Mouse (Mus musculus): ENCODE measurements around the gene Ak5.

Gene Ak5

GRCm38 (mm10) chr3:152482182-152482581, 186.0 kb downstream of the Ak5 start:
- Histone ChIP-seq H3K9me3 (ENCODE audit: low read length) (no peaks in the 10 kb centered on the region), H3K36me3 (ENCODE audit: insufficient read depth, low read length) (no peaks in the 10 kb centered on the region), H3K27me3 (ENCODE audit: insufficient read depth, low read length) (peaks cover 40% of the 10 kb centered on the region), H3K4me3 (replicated peaks; ENCODE audit: low read length) (no peak overlapping the region), H3K4me1 (replicated peaks; ENCODE audit: low read depth, low read length) (peaks cover 33% of the 10 kb centered on the region)
- TF ChIP-seq CTCF (conservative IDR thresholded peaks at IDR 0.05; ENCODE audit: low read length) (no peak), NANOG (IDR thresholded peaks at IDR 0.05; ENCODE audit: borderline replicate concordance, low read length) (no peak), POU5F1 (IDR thresholded peaks at IDR 0.05; ENCODE audit: borderline replicate concordance, low read length) (no peak)

GRCm38 (mm10) chr3:152480336-152480735, 187.8 kb downstream of the Ak5 start:
- Histone ChIP-seq H3K36me3 (ENCODE audit: insufficient read depth, low read length) (no peaks in the 10 kb centered on the region), H3K4me3 (replicated peaks; ENCODE audit: low read length) (no peak overlapping the region), H3K27me3 (ENCODE audit: insufficient read depth, low read length) (peaks cover 36% of the 10 kb centered on the region), H3K4me1 (replicated peaks; ENCODE audit: low read depth, low read length) (peaks cover 47% of the 10 kb centered on the region), H3K9me3 (ENCODE audit: low read length) (no peaks in the 10 kb centered on the region)
- TF ChIP-seq CTCF (conservative IDR thresholded peaks at IDR 0.05; ENCODE audit: low read length) (no peak), NANOG (IDR thresholded peaks at IDR 0.05; ENCODE audit: borderline replicate concordance, low read length) (no peak), POU5F1 (IDR thresholded peaks at IDR 0.05; ENCODE audit: borderline replicate concordance, low read length) (no peak)

- TF ChIP-seq CTCF (conservative IDR thresholded peaks at IDR 0.05; ENCODE audit: low read length) (no peak), NANOG (IDR thresholded peaks at IDR 0.05; ENCODE audit: borderline replicate concordance, low read length) (no peak), POU5F1 (IDR thresholded peaks at IDR 0.05; ENCODE audit: borderline replicate concordance, low read length) (no peak)
- Histone ChIP-seq H3K4me1 (replicated peaks; ENCODE audit: low read depth, low read length) (peaks cover 57% of the 10 kb centered on the region), H3K4me3 (replicated peaks; ENCODE audit: low read length) (peak overlapping the region; percentile 71), H3K27me3 (ENCODE audit: insufficient read depth, low read length) (peaks cover 28% of the 10 kb centered on the region), H3K36me3 (ENCODE audit: insufficient read depth, low read length) (no peaks in the 10 kb centered on the region), H3K9me3 (ENCODE audit: low read length) (no peaks in the 10 kb centered on the region)
These were observed 189.3 kb downstream of the Ak5 start for GRCm38 (mm10) chr3:152478599-152479435.

- Histone ChIP-seq H3K27me3 (ENCODE audit: insufficient read depth, low read length) (peaks cover 26% of the 10 kb centered on the region), H3K9me3 (ENCODE audit: low read length) (no peaks in the 10 kb centered on the region), H3K4me1 (replicated peaks; ENCODE audit: low read depth, low read length) (peaks cover 57% of the 10 kb centered on the region), H3K4me3 (replicated peaks; ENCODE audit: low read length) (peak overlapping the region; percentile 71), H3K36me3 (ENCODE audit: insufficient read depth, low read length) (no peaks in the 10 kb centered on the region)
- peak; percentile 45 for TF ChIP-seq CTCF (conservative IDR thresholded peaks at IDR 0.05; ENCODE audit: low read length)
- TF ChIP-seq POU5F1 (IDR thresholded peaks at IDR 0.05; ENCODE audit: borderline replicate concordance, low read length), result no peak
These were observed 190.2 kb downstream of the Ak5 start for GRCm38 (mm10) chr3:152477796-152478527.

GRCm38 (mm10) chr3:152475894-152476293, 192.3 kb downstream of the Ak5 start:
- Histone ChIP-seq H3K4me3 (replicated peaks; ENCODE audit: low read length) (no peak overlapping the region), H3K27me3 (ENCODE audit: insufficient read depth, low read length) (peaks cover 24% of the 10 kb centered on the region), H3K36me3 (ENCODE audit: insufficient read depth, low read length) (no peaks in the 10 kb centered on the region), H3K4me1 (replicated peaks; ENCODE audit: low read depth, low read length) (peaks cover 51% of the 10 kb centered on the region), H3K9me3 (ENCODE audit: low read length) (no peaks in the 10 kb centered on the region)
- TF ChIP-seq CTCF (conservative IDR thresholded peaks at IDR 0.05; ENCODE audit: low read length), result no peak
- no peak for TF ChIP-seq POU5F1 (IDR thresholded peaks at IDR 0.05; ENCODE audit: borderline replicate concordance, low read length)
- TF ChIP-seq NANOG (IDR thresholded peaks at IDR 0.05; ENCODE audit: borderline replicate concordance, low read length), result no peak

- Histone ChIP-seq H3K36me3 (ENCODE audit: insufficient read depth, low read length) (no peaks in the 10 kb centered on the region), H3K4me1 (replicated peaks; ENCODE audit: low read depth, low read length) (peaks cover 45% of the 10 kb centered on the region), H3K4me3 (replicated peaks; ENCODE audit: low read length) (no peak overlapping the region), H3K9me3 (ENCODE audit: low read length) (no peaks in the 10 kb centered on the region), H3K27me3 (ENCODE audit: insufficient read depth, low read length) (peaks cover 24% of the 10 kb centered on the region)
- TF ChIP-seq NANOG (IDR thresholded peaks at IDR 0.05; ENCODE audit: borderline replicate concordance, low read length), result no peak
These were observed 192.9 kb downstream of the Ak5 start for GRCm38 (mm10) chr3:152475278-152475669.

GRCm38 (mm10) chr3:152474582-152475277, 193.4 kb downstream of the Ak5 start:
- TF ChIP-seq CTCF (conservative IDR thresholded peaks at IDR 0.05; ENCODE audit: low read length) (peak; percentile 80), NANOG (IDR thresholded peaks at IDR 0.05; ENCODE audit: borderline replicate concordance, low read length) (no peak)
- H3K36me3 ChIP-seq (ENCODE audit: insufficient read depth, low read length), result no peaks in the 10 kb centered on the region

GRCm38 (mm10) chr3:152472676-152473075, 195.5 kb downstream of the Ak5 start:
- Histone ChIP-seq H3K36me3 (ENCODE audit: insufficient read depth, low read length) (no peaks in the 10 kb centered on the region), H3K9me3 (ENCODE audit: low read length) (no peaks in the 10 kb centered on the region), H3K4me3 (replicated peaks; ENCODE audit: low read length) (no peak overlapping the region), H3K27me3 (ENCODE audit: insufficient read depth, low read length) (peaks cover 17% of the 10 kb centered on the region; the same call in 1 of the 2 replicates), H3K4me1 (replicated peaks; ENCODE audit: low read depth, low read length) (peaks cover 29% of the 10 kb centered on the region)
- no peak for TF ChIP-seq NANOG (IDR thresholded peaks at IDR 0.05; ENCODE audit: borderline replicate concordance, low read length)
- TF ChIP-seq CTCF (conservative IDR thresholded peaks at IDR 0.05; ENCODE audit: low read length), result no peak
- TF ChIP-seq POU5F1 (IDR thresholded peaks at IDR 0.05; ENCODE audit: borderline replicate concordance, low read length), result no peak

More at GRCm38 (mm10) chr3:152474582-152475277, 193.4 kb downstream of the Ak5 start:
- Histone ChIP-seq H3K4me3 (replicated peaks; ENCODE audit: low read length) (no peak overlapping the region), H3K4me1 (replicated peaks; ENCODE audit: low read depth, low read length) (peaks cover 43% of the 10 kb centered on the region), H3K9me3 (ENCODE audit: low read length) (no peaks in the 10 kb centered on the region), H3K27me3 (ENCODE audit: insufficient read depth, low read length) (peaks cover 24% of the 10 kb centered on the region)
